Mouse (Mus musculus) hindbrain, postnatal 0 days (tissue): ENCODE measurements around the gene Zfp423. TPM values are rescaled to one million over a fixed set of nuclear protein-coding genes. Genes with fewer than 3 reads are reported as not detected.

Experiments used
- ATAC-seq: fragments of 200-750 bp; cut with Nextera tagmentation; 2 replicates; pipeline ENCODE4 v1.8.0; 2017; ENCODE audit warnings: mild to moderate bottlenecking, moderate TSS enrichment, moderate library complexity
- DNase-seq: peaks from one replicate; pipeline ENCODE4 v3.0.0-alpha.2; 2015; ENCODE audit warnings: low spot score
- H3K27ac ChIP-seq: fragments of 300-500 bp; sonication (generic); 2 replicates; pipeline ENCODE4 v1.5.1; 2014; ENCODE audit warnings: mild to moderate bottlenecking
- H3K27me3 ChIP-seq: fragments of 300-500 bp; sonication (generic); 2 replicates; pipeline ENCODE4 v1.6.1; 2014; ENCODE audit warnings: low read length, mixed read lengths; ENCODE audit not compliant: insufficient read depth
- H3K36me3 ChIP-seq: fragments of 300-500 bp; sonication (generic); 2 replicates; pipeline ENCODE4 v1.6.1; 2014; ENCODE audit warnings: low read length, mixed read lengths; ENCODE audit not compliant: insufficient read depth
- H3K4me1 ChIP-seq: fragments of 300-500 bp; sonication (generic); 2 replicates; pipeline ENCODE4 v1.6.1; 2014; ENCODE audit warnings: antibody characterized with exemption, low read length, mixed read lengths; ENCODE audit not compliant: insufficient read depth
- H3K4me2 ChIP-seq: fragments of 300-500 bp; sonication (generic); 2 replicates; pipeline ENCODE4 v1.6.1; 2014; ENCODE audit warnings: low read depth, mild to moderate bottlenecking, low read length, moderate library complexity, mixed read lengths
- H3K4me3 ChIP-seq: fragments of 300-500 bp; sonication (generic); 2 replicates; pipeline ENCODE4 v1.5.1; 2014; ENCODE audit warnings: low read length
- H3K9ac ChIP-seq: fragments of 300-500 bp; sonication (generic); replicated peaks from 2 replicates; pipeline ENCODE4 v1.6.1; 2014; ENCODE audit warnings: mild to moderate bottlenecking, low read length, moderate library complexity, mixed read lengths
- H3K9me3 ChIP-seq: fragments of 300-500 bp; sonication (generic); 2 replicates; pipeline ENCODE4 v1.6.1; 2016; ENCODE audit warnings: low read length, mixed read lengths
- CTCF ChIP-seq: IDR thresholded peaks from 2 replicates; pipeline ENCODE4 v1.5.1; 2016; ENCODE audit warnings: antibody characterized with exemption, control low read depth, low read depth
- WGBS: fragments of 180-500 bp; shearing (Covaris S2); extraction: QIAGEN DNeasy Blood & Tissue Kit; methylation state at CpG from one replicate; pipeline ENCODE4 v1.1.7; 2014; 5-methylcytosine and 5-hydroxymethylcytosine counted together
- polyA plus RNA-seq: library from polyadenylated mRNA; unstranded; fragments of >200 nt; fragmentation: Nextera tagmentation; extraction: Ambion mirVana; gene quantifications from 2 replicates; pipeline ENCODE4 v1.2.1, GENCODE M21; 2015
- total RNA-seq: library from RNA; depleted of rRNA; stranded (reverse); fragments of >200 nt; gene quantifications from 2 replicates; pipeline ENCODE4 v1.2.3, GENCODE M21; 2014

Gene Zfp423
- total and polyA plus RNA-seq, 2 experiments from 2014 or later, result 22.2 to 73.6 TPM

GRCm38 (mm10) chr8:87830200-87830599 lies 129.2 kb downstream of the Zfp423 start:
- 28% methylated on average over 6 of the region's 6 CpGs for WGBS
- no peak overlapping the region for H3K9ac ChIP-seq
- H3K4me1 ChIP-seq, result peaks cover 51% of the 10 kb centered on the region
- peak; percentile 73 for TF ChIP-seq CTCF
- peak; percentile 51 for DNase-seq
- no peaks in the 10 kb centered on the region for H3K9me3 ChIP-seq
- H3K36me3 ChIP-seq, result no peaks in the 10 kb centered on the region
- H3K27me3 ChIP-seq, result no peaks in the 10 kb centered on the region
- ATAC-seq, result no peak
- no peak overlapping the region for H3K27ac ChIP-seq
- no peak overlapping the region for H3K4me2 ChIP-seq
- H3K4me3 ChIP-seq, result no peak overlapping the region

GRCm38 (mm10) chr8:87826013-87826660 lies 133.3 kb downstream of the Zfp423 start:
- ATAC-seq (no peak), DNase-seq (no peak)
- TF ChIP-seq CTCF, result no peak
- Histone ChIP-seq H3K36me3 (no peaks in the 10 kb centered on the region), H3K4me1 (peaks cover 24% of the 10 kb centered on the region), H3K9me3 (no peaks in the 10 kb centered on the region), H3K9ac (no peak overlapping the region), H3K27me3 (no peaks in the 10 kb centered on the region), H3K27ac (no peak overlapping the region; the same call in 1 of the 2 replicates), H3K4me2 (no peak overlapping the region), H3K4me3 (no peak overlapping the region)
- 54% methylated on average over 9 of the region's 9 CpGs for WGBS

GRCm38 (mm10) chr8:87823172-87823571 lies 136.2 kb downstream of the Zfp423 start:
- WGBS, result 17% methylated on average over 7 of the region's 7 CpGs
- Histone ChIP-seq H3K4me1 (peaks cover 19% of the 10 kb centered on the region), H3K9ac (no peak overlapping the region), H3K27ac (no peak overlapping the region), H3K9me3 (no peaks in the 10 kb centered on the region), H3K27me3 (no peaks in the 10 kb centered on the region), H3K4me2 (no peak overlapping the region), H3K36me3 (no peaks in the 10 kb centered on the region), H3K4me3 (no peak overlapping the region)
- no peak for DNase-seq
- TF ChIP-seq CTCF, result no peak
- no peak for ATAC-seq

- Histone ChIP-seq H3K4me3 (no peak overlapping the region), H3K27me3 (no peaks in the 10 kb centered on the region), H3K4me2 (no peak overlapping the region), H3K9me3 (no peaks in the 10 kb centered on the region), H3K27ac (no peak overlapping the region), H3K36me3 (no peaks in the 10 kb centered on the region), H3K4me1 (peaks cover 19% of the 10 kb centered on the region), H3K9ac (no peak overlapping the region)
- WGBS, result 29% methylated on average over 12 of the region's 12 CpGs
- ATAC-seq (no peak), DNase-seq (no peak)
- TF ChIP-seq CTCF, result no peak; the same call in 1 of the 2 replicates
Observed at GRCm38 (mm10) chr8:87822690-87823089, 136.7 kb downstream of the Zfp423 start.

- Histone ChIP-seq H3K4me2 (no peak overlapping the region), H3K36me3 (no peaks in the 10 kb centered on the region), H3K4me1 (peaks cover 19% of the 10 kb centered on the region), H3K4me3 (no peak overlapping the region), H3K9ac (no peak overlapping the region), H3K27me3 (no peaks in the 10 kb centered on the region), H3K27ac (no peak overlapping the region), H3K9me3 (no peaks in the 10 kb centered on the region)
- DNase-seq, result no peak
- 32% methylated on average over 11 of the region's 11 CpGs for WGBS
- no peak for TF ChIP-seq CTCF
- no peak for ATAC-seq
Observed at GRCm38 (mm10) chr8:87822175-87822574, 137.2 kb downstream of the Zfp423 start.

- 50% methylated on average over 2 of the region's 2 CpGs for whole genome bisulfite sequencing
- Histone ChIP-seq H3K4me2 (no peak overlapping the region), H3K36me3 (no peaks in the 10 kb centered on the region), H3K27me3 (no peaks in the 10 kb centered on the region), H3K27ac (0 out of 2 replicates have a peak overlapping the region, but pooled peaks have one; percentile 32), H3K4me1 (peaks cover 20% of the 10 kb centered on the region), H3K9me3 (no peaks in the 10 kb centered on the region), H3K4me3 (no peak overlapping the region), H3K9ac (no peak overlapping the region)
- TF ChIP-seq CTCF, result no peak
- ATAC-seq (peak; percentile 56), DNase-seq (peak; percentile 63)
Observed at GRCm38 (mm10) chr8:87821655-87822054, 137.7 kb downstream of the Zfp423 start.

GRCm38 (mm10) chr8:87819263-87819662 lies 140.1 kb downstream of the Zfp423 start:
- no peak for TF ChIP-seq CTCF
- Histone ChIP-seq H3K36me3 (no peaks in the 10 kb centered on the region), H3K9ac (no peak overlapping the region), H3K27me3 (no peaks in the 10 kb centered on the region), H3K9me3 (no peaks in the 10 kb centered on the region), H3K4me1 (peaks cover 24% of the 10 kb centered on the region; the same call in 1 of the 2 replicates), H3K27ac (no peak overlapping the region), H3K4me2 (no peak overlapping the region), H3K4me3 (no peak overlapping the region)
- 78% methylated on average over 3 of the region's 3 CpGs for WGBS
- DNase-seq (no peak), ATAC-seq (no peak)
